Mouse (Mus musculus): Measurements from ENCODE around the gene Serp1.
"Not testable (repeated sequence)": the region's sequence is repeated elsewhere in the genome, so short reads cannot be mapped to it uniquely, and the experiment has no call there.

Serp1 gene

GRCm38 (mm10) chr3:58508020-58508750 lies 17.5 kb downstream of the Serp1 start:
- no peak for DNase-seq (ENCODE audit: low spot score in 2 of 2)

GRCm38 (mm10) chr3:58504676-58505075 lies 21.0 kb downstream of the Serp1 start:
- no peak for DNase-seq (ENCODE audit: low spot score in 2 of 2)

DNA sequence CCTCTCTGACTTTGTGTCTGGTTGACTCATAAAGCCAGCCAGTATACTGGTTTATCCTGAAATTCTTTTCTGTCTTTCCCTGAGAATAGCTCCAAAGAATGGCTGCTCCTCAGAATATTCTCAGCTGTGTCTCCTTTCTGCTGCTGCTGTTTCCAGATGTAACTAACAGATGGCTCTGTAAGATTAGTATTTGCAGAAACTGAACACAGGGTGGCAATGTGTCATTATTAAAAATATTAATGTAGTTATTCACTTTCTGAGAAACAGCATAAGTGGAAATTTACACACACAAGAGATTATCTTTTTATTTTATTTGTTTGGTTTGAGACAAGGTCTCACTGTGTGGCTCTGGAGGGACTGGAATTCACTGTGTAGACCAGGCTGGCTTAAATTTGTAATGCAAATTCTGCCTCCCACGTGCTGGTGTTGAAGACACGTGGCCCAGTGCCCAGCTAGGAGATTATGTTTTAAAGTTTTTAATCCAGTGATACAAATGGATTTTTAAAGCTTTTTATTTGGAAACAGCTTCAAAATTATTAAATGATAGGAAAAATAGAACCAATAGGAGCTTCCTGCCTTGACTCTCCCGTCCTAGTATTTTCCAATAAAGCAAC lies 21.9 kb downstream of the Serp1 start:
- DNase-seq (ENCODE audit: low spot score in 2 of 2): no peak

DNA sequence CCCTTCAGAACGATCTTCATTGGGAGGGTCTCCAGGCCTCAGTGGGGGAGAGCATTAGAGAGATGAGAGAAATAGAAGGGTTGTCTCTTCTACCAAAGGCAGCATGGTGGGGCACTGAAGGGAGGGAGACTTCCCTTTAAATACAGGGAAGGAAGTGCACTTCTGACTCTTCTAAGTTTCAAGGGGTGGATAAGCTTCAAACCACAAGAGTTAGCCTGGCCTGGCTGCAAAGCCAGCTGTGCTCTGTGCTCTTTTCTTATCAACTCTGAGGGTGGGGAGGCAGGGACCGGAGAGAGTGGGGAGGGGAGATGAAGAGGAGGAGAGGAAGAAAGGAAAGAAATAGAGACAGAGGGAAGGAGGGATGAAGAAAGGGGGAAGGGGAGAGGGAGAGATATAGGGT lies 23.7 kb downstream of the Serp1 start:
- no peak for DNase-seq (ENCODE audit: low spot score in 2 of 2)

DNA sequence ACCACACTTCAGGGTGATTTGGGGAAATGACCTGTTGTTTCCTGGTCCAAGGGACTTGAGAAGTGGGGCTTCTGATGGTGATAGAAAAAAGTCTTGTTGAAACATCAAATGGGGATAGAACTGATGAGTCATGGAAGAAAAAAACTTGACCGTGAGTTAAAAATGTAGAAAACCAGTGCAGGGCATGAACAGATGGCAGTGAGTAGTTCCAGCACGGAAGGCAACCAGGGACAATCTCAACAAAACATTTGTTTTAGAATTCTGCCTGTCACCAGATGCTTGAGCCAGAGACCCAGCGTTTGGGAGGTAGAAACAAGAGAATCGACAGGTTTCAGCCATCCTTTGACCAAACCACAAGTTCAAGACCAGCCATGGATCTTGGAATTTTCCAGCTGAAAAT lies 32.1 kb downstream of the Serp1 start:
- peak in 1 of 2 experiments; percentile 13 for DNase-seq (ENCODE audit: low spot score in 2 of 2)

- DNase-seq (ENCODE audit: low spot score in 2 of 2): peak in 1 of 2 experiments; percentile 26
Observed at GRCm38 (mm10) chr3:58490787-58491186, 34.9 kb downstream of the Serp1 start.

GRCm38 (mm10) chr3:58487999-58488775 lies 37.5 kb downstream of the Serp1 start:
- DNase-seq (ENCODE audit: low spot score in 2 of 2): no peak

GRCm38 (mm10) chr3:58487121-58487520 lies 38.6 kb downstream of the Serp1 start:
- no peak for DNase-seq (ENCODE audit: low spot score in 2 of 2)

DNA sequence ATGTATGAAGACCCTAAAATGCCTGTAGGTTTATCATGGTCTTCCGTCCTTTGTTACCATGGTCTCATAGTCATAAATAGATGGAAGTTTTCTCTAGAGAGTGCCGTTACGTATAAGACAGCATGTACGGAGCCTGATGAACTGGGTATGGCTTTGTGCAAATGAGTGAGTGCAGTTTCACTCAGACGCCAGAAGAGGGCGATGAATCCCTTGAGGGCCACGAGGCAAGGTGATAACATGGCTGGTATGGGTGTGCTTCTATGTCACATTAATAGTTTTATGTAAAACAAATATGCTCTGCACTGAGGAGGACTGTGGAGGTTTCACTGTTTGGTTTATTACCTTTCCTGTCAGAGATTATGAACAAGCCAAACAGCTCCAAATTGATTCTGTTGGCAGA lies 39.8 kb downstream of the Serp1 start:
- no peak for DNase-seq (ENCODE audit: low spot score in 2 of 2)

GRCm38 (mm10) chr3:58478755-58479455 lies 46.8 kb downstream of the Serp1 start:
- DNase-seq (ENCODE audit: low spot score in 2 of 2): no peak

- not testable (repeated sequence) for DNase-seq (ENCODE audit: low spot score in 2 of 2)
Observed at GRCm38 (mm10) chr3:58475298-58475697, 50.4 kb downstream of the Serp1 start.
